Mouse (Mus musculus): Measurements from ENCODE around the gene Wipi1. TPM values are rescaled to one million over a fixed set of nuclear protein-coding genes. Genes with fewer than 3 reads are reported as not detected.

Wipi1 gene
- total RNA-seq, 2 experiments from 2014 or later: 116 TPM

- DNase-seq: no peak
- intact Hi-C loops (cut with DNase I): no loop called here
Measured at GRCm38 (mm10) chr11:109547652-109548051, 64.1 kb downstream of the Wipi1 start.

DNA sequence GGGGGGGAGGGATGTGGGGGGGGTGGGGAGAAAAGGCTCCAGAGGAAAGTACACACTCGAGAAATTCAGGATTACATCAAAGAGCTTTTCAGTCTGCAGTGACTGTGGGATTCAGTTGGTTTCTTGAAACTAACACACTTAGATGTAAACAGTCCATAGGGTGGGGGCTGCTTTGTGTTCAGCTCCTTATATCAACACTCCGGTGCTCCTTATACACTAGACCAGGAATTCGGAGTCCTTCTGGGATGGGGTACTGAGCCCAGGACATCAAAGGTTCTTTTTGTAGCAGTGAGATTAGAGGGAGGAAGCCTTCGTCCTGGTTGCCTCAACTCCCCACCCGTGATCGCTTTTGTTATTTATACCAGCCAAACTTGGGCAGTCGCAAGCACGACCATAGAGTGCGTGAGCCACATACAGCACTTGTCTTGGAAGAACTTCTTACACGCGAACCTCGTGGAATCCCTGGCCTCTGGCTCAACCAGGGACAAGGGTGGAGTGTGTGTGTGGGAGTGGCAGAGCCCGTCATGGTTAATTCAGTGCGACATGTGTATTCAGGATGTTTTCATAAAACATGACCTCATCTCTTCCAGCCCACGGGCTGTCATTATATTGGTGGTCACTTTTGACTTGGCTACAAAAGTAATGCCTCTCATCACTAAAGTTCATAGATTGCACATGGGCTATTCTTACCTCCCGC is 65.3 kb downstream of the Wipi1 start:
- DNase-seq: no peak

DNA sequence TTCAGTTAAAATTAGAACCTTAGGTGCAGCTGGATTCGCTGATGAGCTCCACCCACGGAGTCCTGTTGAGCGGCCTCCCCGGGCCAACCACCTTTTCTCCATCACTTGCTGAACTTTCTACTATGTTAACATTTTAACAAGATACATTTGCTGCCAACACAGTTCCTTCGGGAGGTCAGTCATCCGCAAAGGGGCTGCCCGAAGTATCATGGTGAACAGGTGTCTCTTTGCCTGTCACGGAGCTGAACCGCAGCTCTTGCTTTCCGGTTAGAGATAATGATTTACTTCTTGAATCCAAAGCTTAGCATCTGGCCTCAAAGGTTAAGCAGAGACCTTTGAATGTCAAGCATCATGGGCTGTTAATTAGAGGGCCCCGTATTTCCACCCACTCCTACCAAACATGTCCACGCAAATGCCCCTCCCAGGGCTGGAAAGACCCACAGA is 66.0 kb downstream of the Wipi1 start:
- DNase-seq: no peak
- intact Hi-C loops (cut with DNase I): no loop called here

More for the DNA sequence above, 65.3 kb downstream of the Wipi1 start:
- intact Hi-C loops (cut with DNase I): no loop called here

- intact Hi-C loops (cut with DNase I): no loop called here
- DNase-seq: no peak
Measured at GRCm38 (mm10) chr11:109545265-109545664, 66.5 kb downstream of the Wipi1 start.

DNA sequence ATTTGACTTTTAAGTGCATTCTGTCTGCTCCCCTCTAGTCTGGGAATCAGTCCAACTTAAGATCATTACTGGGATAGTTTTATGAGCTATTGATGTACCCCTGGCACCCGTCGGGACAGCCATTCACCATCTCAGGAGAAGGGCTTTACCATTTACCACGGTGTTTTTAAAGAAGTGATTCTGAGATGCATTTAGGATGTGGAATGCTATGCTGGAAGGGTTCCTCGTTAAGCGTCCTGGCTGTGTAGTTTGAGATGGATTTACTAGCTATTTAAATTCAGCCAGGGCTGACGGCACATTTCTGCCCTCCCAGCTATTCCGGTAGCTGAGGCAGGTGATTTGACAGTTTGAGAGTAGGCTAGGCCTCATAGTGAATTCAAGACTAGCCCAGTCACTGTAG is 67.3 kb downstream of the Wipi1 start:
- intact Hi-C loops (cut with DNase I): no loop called here
- no peak for DNase-seq

DNA sequence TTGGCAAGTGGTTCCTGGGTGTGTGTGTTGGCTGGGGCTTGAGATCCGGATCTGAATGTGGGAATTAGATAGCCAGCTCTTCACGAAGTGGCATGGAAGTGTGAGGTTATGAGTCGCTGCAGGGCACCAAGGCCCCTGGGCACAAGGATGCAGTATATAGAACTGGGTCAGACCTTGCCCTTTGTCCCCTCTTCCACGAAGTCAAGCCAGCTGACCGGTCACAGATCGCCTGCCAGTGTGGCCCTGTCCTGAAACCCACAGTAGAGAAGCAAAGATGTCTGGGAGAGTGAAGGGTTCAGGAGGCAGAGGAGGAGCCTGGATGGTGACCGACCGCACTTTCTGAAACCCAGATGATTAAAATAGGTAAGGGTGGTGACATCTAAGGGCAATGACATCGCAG is 68.3 kb downstream of the Wipi1 start:
- intact Hi-C loops (cut with DNase I): no loop called here
- no peak for DNase-seq

GRCm38 (mm10) chr11:109539290-109539689 is 72.5 kb downstream of the Wipi1 start:
- DNase-seq: no peak
- intact Hi-C loops (cut with DNase I): no loop called here

DNA sequence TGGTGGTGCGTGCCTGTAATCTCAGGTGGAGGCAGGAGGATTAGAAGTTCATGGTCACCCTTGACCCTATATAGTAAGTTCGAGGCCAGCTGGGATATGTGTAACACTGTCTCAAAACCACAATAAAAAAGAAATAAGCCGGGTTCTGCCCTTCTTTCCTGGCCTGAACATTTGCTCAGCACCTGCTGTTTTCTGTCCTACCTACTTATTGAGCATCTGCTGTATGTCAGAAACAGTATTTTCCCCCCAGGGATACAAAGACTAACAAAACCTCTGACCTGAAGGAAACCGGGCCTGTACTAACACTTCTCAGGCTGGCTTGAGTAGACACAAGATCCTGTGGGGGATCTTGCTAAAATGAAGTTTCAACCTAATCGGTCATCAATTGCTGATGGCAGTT is 74.8 kb downstream of the Wipi1 start:
- no peak for DNase-seq
- intact Hi-C loops (cut with DNase I): no loop called here

DNA sequence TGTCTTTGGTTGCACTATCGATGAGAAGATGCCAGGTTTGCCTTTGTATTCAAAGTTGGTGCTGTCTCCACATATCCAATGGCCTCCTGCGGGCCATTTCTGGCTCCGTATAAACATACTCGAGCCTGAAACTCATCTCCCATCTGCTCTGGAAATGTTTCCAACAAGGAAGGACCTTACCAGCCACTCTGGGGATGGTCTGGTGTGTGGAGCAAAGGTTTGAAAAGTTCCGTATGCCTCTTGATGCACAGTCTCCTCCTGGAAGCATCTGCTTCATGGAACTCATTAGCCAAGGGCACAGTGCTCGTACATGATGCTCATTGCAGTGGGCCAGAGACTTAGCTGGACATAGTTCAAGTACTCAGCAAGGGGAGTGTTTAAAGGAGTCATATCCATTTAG is 75.8 kb downstream of the Wipi1 start:
- DNase-seq: no peak
- intact Hi-C loops (cut with DNase I): no loop called here

DNA sequence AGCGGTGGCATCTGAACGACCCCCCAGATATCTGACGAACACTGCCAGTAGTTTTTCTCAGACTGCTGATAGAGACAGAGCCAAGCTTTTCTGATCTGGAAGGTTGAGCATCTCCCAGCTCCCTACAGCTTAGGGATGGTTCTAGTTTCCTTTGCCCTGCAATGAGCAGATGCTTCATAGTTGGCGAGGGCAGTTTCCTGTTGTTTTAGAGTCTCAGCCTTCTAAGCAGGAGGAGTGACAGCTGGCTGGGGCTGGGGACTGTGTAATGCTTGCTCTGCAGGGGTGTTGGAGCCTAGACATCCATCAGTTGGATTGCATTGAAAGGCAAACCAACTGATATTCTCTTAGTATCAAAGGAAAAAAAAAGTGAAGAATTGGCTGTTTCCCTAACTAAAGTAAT is 81.7 kb downstream of the Wipi1 start:
- intact Hi-C loops (cut with DNase I): no loop called here
- no peak for DNase-seq

- DNase-seq: no peak
- intact Hi-C loops (cut with DNase I): no loop called here
Measured at GRCm38 (mm10) chr11:109525571-109525970, 86.2 kb downstream of the Wipi1 start.

GRCm38 (mm10) chr11:109524869-109525268 is 86.9 kb downstream of the Wipi1 start:
- DNase-seq: no peak
- intact Hi-C loops (cut with DNase I): no loop called here

Other genes with a start within 250 kb of the Wipi1 start
- 10 to 100 TPM; 33.7 to 34.2 TPM for gene Gna13, start 249.1 kb downstream of the Wipi1 start, total RNA-seq (2021)
- gene 9930022D16Rik, start 198.1 kb downstream of the Wipi1 start, total RNA-seq (2021): not detected
- gene Amz2, start 186.0 kb downstream of the Wipi1 start, total RNA-seq (2021): 10 to 100 TPM; 51.9 to 56.7 TPM
- gene Arsg, start 138.6 kb downstream of the Wipi1 start, total RNA-seq (2021): 1 to 10 TPM; 1.4 to 1.9 TPM
- gene Slc16a6, start 138.4 kb downstream of the Wipi1 start, total RNA-seq (2021): 1 to 10 TPM; 5.5 to 7.4 TPM
- 100 to 1,000 TPM; 309 to 323 TPM for gene Prkar1a, start 37.4 kb upstream of the Wipi1 start, total RNA-seq (2021)
- 1 to 10 TPM; 4.6 to 5.8 TPM for gene Fam20a, start 110.3 kb upstream of the Wipi1 start, total RNA-seq (2021)
- gene 1700012B07Rik, start 216.1 kb upstream of the Wipi1 start, total RNA-seq (2021): not detected